Mouse (Mus musculus) frontal cortex, adult (tissue): Measurements from ENCODE around the gene Ccdc86.

Experiments
- ATAC-seq: cut with Nextera tagmentation; 2 replicates; pipeline ENCODE4 v1.9.2; 2017; ENCODE audit warnings: mild to moderate bottlenecking, moderate library complexity, mixed read lengths; ENCODE audit not compliant: low TSS enrichment

Ccdc86 gene

GRCm38 (mm10) chr19:10949112-10949511, at the start of gene Ccdc86:
Ccdc86 (minus strand) TSS chr19:10949266.
- peak; percentile 95 for ATAC-seq

- ATAC-seq: no peak
These were observed 44.1 kb upstream of the Ccdc86 start, which contains the start of gene Ms4a15 for GRCm38 (mm10) chr19:10993150-10993549. Ms4a15 (minus strand) TSS chr19:10993250.

- ATAC-seq: no peak
These were observed 42.8 kb upstream of the Ccdc86 start for GRCm38 (mm10) chr19:10991911-10992310.

- ATAC-seq: no peak
These were observed 41.7 kb upstream of the Ccdc86 start for GRCm38 (mm10) chr19:10990751-10991150.

GRCm38 (mm10) chr19:10988563-10988962, 39.5 kb upstream of the Ccdc86 start:
- ATAC-seq: no peak

- no peak for ATAC-seq
These were observed 36.8 kb upstream of the Ccdc86 start for GRCm38 (mm10) chr19:10985889-10986288.

GRCm38 (mm10) chr19:10984551-10984950, 35.5 kb upstream of the Ccdc86 start:
- no peak for ATAC-seq

GRCm38 (mm10) chr19:10983146-10983545, 34.1 kb upstream of the Ccdc86 start:
- no peak for ATAC-seq

GRCm38 (mm10) chr19:10980210-10980609, 31.1 kb upstream of the Ccdc86 start:
- ATAC-seq: no peak

- ATAC-seq: peak; percentile 87
These were observed 30.4 kb upstream of the Ccdc86 start for GRCm38 (mm10) chr19:10979184-10980168.

GRCm38 (mm10) chr19:10976318-10976717, 27.3 kb upstream of the Ccdc86 start:
- no peak for ATAC-seq

GRCm38 (mm10) chr19:10975187-10975586, 26.1 kb upstream of the Ccdc86 start:
- no peak for ATAC-seq

- no peak for ATAC-seq
These were observed 25.3 kb upstream of the Ccdc86 start, which contains the start of gene Ms4a10 for GRCm38 (mm10) chr19:10974238-10974865. Ms4a10 (minus strand) TSS chr19:10974670.

GRCm38 (mm10) chr19:10973187-10973586, 24.1 kb upstream of the Ccdc86 start:
- no peak for ATAC-seq

GRCm38 (mm10) chr19:10972660-10973059, 23.6 kb upstream of the Ccdc86 start:
- no peak for ATAC-seq

GRCm38 (mm10) chr19:10970457-10970856, 21.4 kb upstream of the Ccdc86 start:
- ATAC-seq: no peak

- no peak for ATAC-seq
These were observed 19.5 kb upstream of the Ccdc86 start for GRCm38 (mm10) chr19:10968578-10968977.

- ATAC-seq: no peak
These were observed 16.7 kb upstream of the Ccdc86 start for GRCm38 (mm10) chr19:10965721-10966120.

- no peak for ATAC-seq
These were observed 10.9 kb upstream of the Ccdc86 start for GRCm38 (mm10) chr19:10959978-10960346.

- ATAC-seq: peak; percentile 77
These were observed 10.3 kb upstream of the Ccdc86 start for GRCm38 (mm10) chr19:10959085-10959977.

GRCm38 (mm10) chr19:10952021-10952939, 3.2 kb upstream of the Ccdc86 start:
- ATAC-seq: peak; percentile 52
